Mouse (Mus musculus) layer of hippocampus, postnatal 10 days (tissue): Measurements from ENCODE around the gene Aspscr1. TPM values are rescaled to one million over a fixed set of nuclear protein-coding genes. Genes with fewer than 3 reads are reported as not detected.

Experiments used
- DNase-seq, 2 experiments: peaks; one replicate each; pipeline ENCODE4 v3.0.0; 2021; ENCODE audit warnings: low spot score in 2 of 2
- total RNA-seq, 2 experiments: library from RNA; stranded (reverse); gene quantifications; 2 replicates each; pipeline ENCODE4 v1.2.3; 2021

The Aspscr1 gene
- total RNA-seq, 2 experiments from 2014 or later: 55.5 to 62.5 TPM

- DNase-seq: no peak
Observed at GRCm38 (mm10) chr11:120679909-120680308, 7.1 kb downstream of the Aspscr1 start.

GRCm38 (mm10) chr11:120682683-120683082 is 9.9 kb downstream of the Aspscr1 start:
- no peak for DNase-seq

- DNase-seq: no peak
Observed at GRCm38 (mm10) chr11:120683536-120683935, 10.8 kb downstream of the Aspscr1 start.

GRCm38 (mm10) chr11:120684086-120684485 is 11.3 kb downstream of the Aspscr1 start:
- DNase-seq: no peak

- no peak for DNase-seq
Observed at GRCm38 (mm10) chr11:120684660-120685059, 11.9 kb downstream of the Aspscr1 start.

GRCm38 (mm10) chr11:120686650-120687272 is 14.0 kb downstream of the Aspscr1 start:
- DNase-seq: no peak

GRCm38 (mm10) chr11:120689365-120689764 is 16.6 kb downstream of the Aspscr1 start:
- no peak for DNase-seq

- DNase-seq: peak in 1 of 2 experiments; percentile 42
Observed at GRCm38 (mm10) chr11:120692471-120693011, 19.8 kb downstream of the Aspscr1 start.

GRCm38 (mm10) chr11:120693461-120693860 is 20.7 kb downstream of the Aspscr1 start:
- no peak for DNase-seq

- no peak for DNase-seq
Observed at GRCm38 (mm10) chr11:120695184-120695583, 22.4 kb downstream of the Aspscr1 start.

GRCm38 (mm10) chr11:120695641-120696040 is 22.9 kb downstream of the Aspscr1 start:
- no peak for DNase-seq

GRCm38 (mm10) chr11:120696568-120696967 is 23.8 kb downstream of the Aspscr1 start:
- DNase-seq: no peak

- no peak for DNase-seq
Observed at GRCm38 (mm10) chr11:120697741-120698140, 25.0 kb downstream of the Aspscr1 start.

- no peak for DNase-seq
Observed at GRCm38 (mm10) chr11:120703696-120704454, 31.1 kb downstream of the Aspscr1 start.

- DNase-seq: no peak
Observed at GRCm38 (mm10) chr11:120704486-120705325, 31.9 kb downstream of the Aspscr1 start.

- no peak for DNase-seq
Observed at GRCm38 (mm10) chr11:120706120-120706519, 33.3 kb downstream of the Aspscr1 start.

- no peak for DNase-seq
Observed at GRCm38 (mm10) chr11:120707225-120707624, 34.5 kb downstream of the Aspscr1 start.

- DNase-seq: no peak
Observed at GRCm38 (mm10) chr11:120707969-120708368, 35.2 kb downstream of the Aspscr1 start.

- no peak for DNase-seq
Observed at GRCm38 (mm10) chr11:120709551-120709950, 36.8 kb downstream of the Aspscr1 start.

GRCm38 (mm10) chr11:120710672-120711071 is 37.9 kb downstream of the Aspscr1 start:
- no peak for DNase-seq

GRCm38 (mm10) chr11:120711980-120712604 is 39.3 kb downstream of the Aspscr1 start:
- no peak for DNase-seq
